Mouse (Mus musculus): ENCODE measurements at regions not wholly inside any gene's neighbourhood (a gene's known extent, or its start where the extent isn't known, plus 50 kb on each side); places are given as distances from the start of the nearest gene placed in this dataset.

GRCm38 (mm10) chr15:31126999-31127398, 97.1 kb upstream of the Dap start:
- H3K9ac ChIP-seq (replicated peaks; ENCODE audit: low read depth, low read length) = no peak overlapping the region
- H3K27me3 ChIP-seq (replicated peaks; ENCODE audit: control insufficient read depth, insufficient read depth, low read length) = no peaks in the 10 kb centered on the region
- H3K4me3 ChIP-seq (replicated peaks; ENCODE audit: low read length) = no peak overlapping the region
- ATAC-seq = no peak
- H3K9me3 ChIP-seq (ENCODE audit: control insufficient read depth, low read length) = no peaks in the 10 kb centered on the region
- H3K4me1 ChIP-seq (replicated peaks; ENCODE audit: control insufficient read depth, insufficient read depth, low read length) = no peaks in the 10 kb centered on the region
- no peaks in the 10 kb centered on the region for H3K36me3 ChIP-seq (ENCODE audit: control insufficient read depth, insufficient read depth)
- H3K4me2 ChIP-seq (ENCODE audit: low read length) = no peak overlapping the region
- no peak overlapping the region for H3K27ac ChIP-seq (ENCODE audit: low read length)
- WGBS = 21% methylated on average over 3 of the region's 3 CpGs

- Histone ChIP-seq H3K4me2 (ENCODE audit: low read length) (no peak overlapping the region), H3K36me3 (ENCODE audit: control insufficient read depth, insufficient read depth) (no peaks in the 10 kb centered on the region), H3K4me1 (replicated peaks; ENCODE audit: control insufficient read depth, insufficient read depth, low read length) (no peaks in the 10 kb centered on the region), H3K4me3 (replicated peaks; ENCODE audit: low read length) (no peak overlapping the region), H3K9me3 (ENCODE audit: control insufficient read depth, low read length) (no peaks in the 10 kb centered on the region), H3K27ac (ENCODE audit: low read length) (no peak overlapping the region), H3K9ac (replicated peaks; ENCODE audit: low read depth, low read length) (no peak overlapping the region), H3K27me3 (replicated peaks; ENCODE audit: control insufficient read depth, insufficient read depth, low read length) (no peaks in the 10 kb centered on the region)
- ATAC-seq = no peak
- 48% methylated on average over 7 of the region's 7 CpGs for WGBS
These were observed 89.2 kb upstream of the Dap start for GRCm38 (mm10) chr15:31134891-31135290.

DNA sequence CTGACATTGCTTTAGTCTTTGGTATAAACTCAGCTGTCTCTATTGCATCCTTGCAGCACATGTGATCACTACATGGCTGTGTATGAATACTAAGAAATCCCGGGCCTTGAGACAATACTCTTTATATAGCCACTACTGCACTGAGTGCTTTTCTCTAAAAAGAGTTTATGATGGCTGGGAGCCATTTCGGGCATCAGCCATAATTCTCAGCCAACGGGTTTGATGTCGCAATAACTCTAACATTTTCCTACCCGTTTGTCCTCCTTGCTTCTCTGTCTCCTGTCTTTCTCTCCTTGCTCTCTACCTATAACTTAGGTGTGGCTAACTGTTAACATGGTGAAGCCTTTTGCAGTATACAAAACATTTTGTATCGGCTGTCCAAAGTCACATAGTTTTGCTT, 85.5 kb upstream of the Dap start:
- no peak for ATAC-seq
- no peaks in the 10 kb centered on the region for H3K9me3 ChIP-seq (ENCODE audit: control insufficient read depth, low read length)
- H3K4me2 ChIP-seq (ENCODE audit: low read length) = no peak overlapping the region
- peaks cover 2% of the 10 kb centered on the region for H3K4me1 ChIP-seq (replicated peaks; ENCODE audit: control insufficient read depth, insufficient read depth, low read length)
- 93% methylated on average over 6 of the region's 6 CpGs for WGBS
- H3K9ac ChIP-seq (replicated peaks; ENCODE audit: low read depth, low read length) = no peak overlapping the region
- H3K27ac ChIP-seq (ENCODE audit: low read length) = no peak overlapping the region
- H3K4me3 ChIP-seq (replicated peaks; ENCODE audit: low read length) = no peak overlapping the region
- no peaks in the 10 kb centered on the region for H3K36me3 ChIP-seq (ENCODE audit: control insufficient read depth, insufficient read depth)
- no peaks in the 10 kb centered on the region for H3K27me3 ChIP-seq (replicated peaks; ENCODE audit: control insufficient read depth, insufficient read depth, low read length)

- Histone ChIP-seq H3K27ac (ENCODE audit: low read length) (no peak overlapping the region), H3K36me3 (ENCODE audit: control insufficient read depth, insufficient read depth) (no peaks in the 10 kb centered on the region), H3K27me3 (replicated peaks; ENCODE audit: control insufficient read depth, insufficient read depth, low read length) (no peaks in the 10 kb centered on the region), H3K4me1 (replicated peaks; ENCODE audit: control insufficient read depth, insufficient read depth, low read length) (peaks cover 2% of the 10 kb centered on the region), H3K4me2 (ENCODE audit: low read length) (no peak overlapping the region), H3K9me3 (ENCODE audit: control insufficient read depth, low read length) (no peaks in the 10 kb centered on the region), H3K4me3 (replicated peaks; ENCODE audit: low read length) (no peak overlapping the region), H3K9ac (replicated peaks; ENCODE audit: low read depth, low read length) (no peak overlapping the region)
- 61% methylated on average over 4 of the region's 4 CpGs for WGBS
- ATAC-seq = no peak
These were observed 82.4 kb upstream of the Dap start for GRCm38 (mm10) chr15:31141750-31142149.

GRCm38 (mm10) chr15:31148251-31149145, 75.6 kb upstream of the Dap start:
- Histone ChIP-seq H3K36me3 (ENCODE audit: control insufficient read depth, insufficient read depth) (no peaks in the 10 kb centered on the region), H3K9me3 (ENCODE audit: control insufficient read depth, low read length) (no peaks in the 10 kb centered on the region), H3K4me2 (ENCODE audit: low read length) (no peak overlapping the region), H3K27ac (ENCODE audit: low read length) (peak overlapping the region; percentile 62), H3K4me3 (replicated peaks; ENCODE audit: low read length) (no peak overlapping the region), H3K9ac (replicated peaks; ENCODE audit: low read depth, low read length) (no peak overlapping the region), H3K4me1 (replicated peaks; ENCODE audit: control insufficient read depth, insufficient read depth, low read length) (peaks cover 10% of the 10 kb centered on the region), H3K27me3 (replicated peaks; ENCODE audit: control insufficient read depth, insufficient read depth, low read length) (no peaks in the 10 kb centered on the region)
- peak; percentile 80 for ATAC-seq
- 45% methylated on average over 10 of the region's 10 CpGs for WGBS

GRCm38 (mm10) chr15:31149855-31150254, 74.3 kb upstream of the Dap start:
- no peak for ATAC-seq
- 62% methylated on average over 2 of the region's 2 CpGs for whole genome bisulfite sequencing

GRCm38 (mm10) chr15:31150546-31151471, 73.3 kb upstream of the Dap start:
- peaks cover 10% of the 10 kb centered on the region for H3K4me1 ChIP-seq (replicated peaks; ENCODE audit: control insufficient read depth, insufficient read depth, low read length)
- no peaks in the 10 kb centered on the region for H3K36me3 ChIP-seq (ENCODE audit: control insufficient read depth, insufficient read depth)
- peak; percentile 77 for ATAC-seq
- 0 out of 2 replicates have a peak overlapping the region, but pooled peaks have one; percentile 9 for H3K4me2 ChIP-seq (ENCODE audit: low read length)
- no peak overlapping the region for H3K9ac ChIP-seq (replicated peaks; ENCODE audit: low read depth, low read length)
- H3K27ac ChIP-seq (ENCODE audit: low read length) = no peak overlapping the region
- no peaks in the 10 kb centered on the region for H3K27me3 ChIP-seq (replicated peaks; ENCODE audit: control insufficient read depth, insufficient read depth, low read length)
- no peaks in the 10 kb centered on the region for H3K9me3 ChIP-seq (ENCODE audit: control insufficient read depth, low read length)
- no peak overlapping the region for H3K4me3 ChIP-seq (replicated peaks; ENCODE audit: low read length)
- WGBS = 33% methylated on average over 21 of the region's 21 CpGs

More at GRCm38 (mm10) chr15:31149855-31150254, 74.3 kb upstream of the Dap start:
- H3K9ac ChIP-seq (replicated peaks; ENCODE audit: low read depth, low read length) = no peak overlapping the region
- H3K4me2 ChIP-seq (ENCODE audit: low read length) = no peak overlapping the region
- H3K27me3 ChIP-seq (replicated peaks; ENCODE audit: control insufficient read depth, insufficient read depth, low read length) = no peaks in the 10 kb centered on the region
- peaks cover 10% of the 10 kb centered on the region for H3K4me1 ChIP-seq (replicated peaks; ENCODE audit: control insufficient read depth, insufficient read depth, low read length)
- H3K36me3 ChIP-seq (ENCODE audit: control insufficient read depth, insufficient read depth) = no peaks in the 10 kb centered on the region
- H3K27ac ChIP-seq (ENCODE audit: low read length) = no peak overlapping the region
- no peak overlapping the region for H3K4me3 ChIP-seq (replicated peaks; ENCODE audit: low read length)
- H3K9me3 ChIP-seq (ENCODE audit: control insufficient read depth, low read length) = no peaks in the 10 kb centered on the region

DNA sequence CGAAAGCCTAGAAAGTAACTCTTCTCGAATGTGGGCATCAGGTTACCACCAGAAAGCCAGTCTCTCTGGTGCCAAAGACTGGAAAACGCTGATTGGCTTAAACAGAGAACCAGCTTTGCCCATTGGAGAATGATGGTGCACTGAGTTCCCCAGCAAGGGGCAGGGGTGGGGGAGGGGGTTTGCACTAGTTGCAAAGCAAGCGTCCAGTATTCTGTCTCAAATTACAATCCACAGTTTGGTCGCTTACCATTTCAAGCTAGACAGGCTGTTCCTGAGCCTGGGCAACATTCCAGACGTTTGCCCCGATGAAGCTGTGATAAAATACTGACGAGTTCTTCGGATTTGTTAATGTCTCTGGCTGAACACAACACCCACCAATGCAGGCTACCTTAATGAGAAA, 69.0 kb upstream of the Dap start:
- WGBS = 37% methylated on average over 9 of the region's 9 CpGs
- H3K4me1 ChIP-seq (replicated peaks; ENCODE audit: control insufficient read depth, insufficient read depth, low read length) = peaks cover 3% of the 10 kb centered on the region
- H3K27ac ChIP-seq (ENCODE audit: low read length) = no peak overlapping the region
- no peaks in the 10 kb centered on the region for H3K9me3 ChIP-seq (ENCODE audit: control insufficient read depth, low read length)
- no peak overlapping the region for H3K4me3 ChIP-seq (replicated peaks; ENCODE audit: low read length)
- no peaks in the 10 kb centered on the region for H3K27me3 ChIP-seq (replicated peaks; ENCODE audit: control insufficient read depth, insufficient read depth, low read length)
- no peak overlapping the region for H3K9ac ChIP-seq (replicated peaks; ENCODE audit: low read depth, low read length)
- no peaks in the 10 kb centered on the region for H3K36me3 ChIP-seq (ENCODE audit: control insufficient read depth, insufficient read depth)
- no peak for ATAC-seq
- no peak overlapping the region for H3K4me2 ChIP-seq (ENCODE audit: low read length)

DNA sequence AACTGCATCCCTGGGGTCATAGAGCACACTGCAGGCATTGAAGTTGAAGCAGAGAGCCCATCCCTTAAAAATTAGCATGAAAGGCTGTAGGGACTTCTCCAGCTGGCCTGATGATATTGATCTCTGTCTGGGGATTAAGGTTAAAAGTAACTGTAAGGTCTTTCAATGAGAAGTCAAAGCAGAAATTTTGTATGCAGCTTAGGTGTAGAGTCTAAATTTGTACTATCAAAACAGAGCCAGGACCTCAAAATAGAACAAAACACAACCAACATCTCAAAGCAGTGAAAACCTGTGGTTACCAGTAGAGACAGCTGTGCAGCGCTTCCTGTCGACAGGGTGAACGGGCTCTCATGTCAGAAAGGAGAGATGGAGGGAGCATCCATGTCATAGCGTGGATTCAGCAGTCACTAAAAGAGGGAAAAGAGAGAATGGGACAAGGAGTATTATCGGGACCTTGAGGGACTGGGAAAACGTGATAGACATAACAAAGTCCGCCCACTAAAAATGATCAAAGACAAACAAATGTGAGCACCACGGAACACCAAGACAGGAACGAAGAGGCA, 57.5 kb upstream of the Dap start:
- Histone ChIP-seq H3K9me3 (ENCODE audit: control insufficient read depth, low read length) (no peaks in the 10 kb centered on the region), H3K4me3 (replicated peaks; ENCODE audit: low read length) (no peak overlapping the region), H3K27ac (ENCODE audit: low read length) (no peak overlapping the region), H3K36me3 (ENCODE audit: control insufficient read depth, insufficient read depth) (no peaks in the 10 kb centered on the region), H3K9ac (replicated peaks; ENCODE audit: low read depth, low read length) (no peak overlapping the region), H3K27me3 (replicated peaks; ENCODE audit: control insufficient read depth, insufficient read depth, low read length) (no peaks in the 10 kb centered on the region), H3K4me2 (ENCODE audit: low read length) (no peak overlapping the region), H3K4me1 (replicated peaks; ENCODE audit: control insufficient read depth, insufficient read depth, low read length) (no peaks in the 10 kb centered on the region)
- no peak for ATAC-seq
- 81% methylated on average over 9 of the region's 9 CpGs for WGBS

Data from forebrain, embryonic 16.5 days (tissue).